Comparison of ENCODE assay signal across 8 mouse cellular contexts in the genomic region with DNA sequence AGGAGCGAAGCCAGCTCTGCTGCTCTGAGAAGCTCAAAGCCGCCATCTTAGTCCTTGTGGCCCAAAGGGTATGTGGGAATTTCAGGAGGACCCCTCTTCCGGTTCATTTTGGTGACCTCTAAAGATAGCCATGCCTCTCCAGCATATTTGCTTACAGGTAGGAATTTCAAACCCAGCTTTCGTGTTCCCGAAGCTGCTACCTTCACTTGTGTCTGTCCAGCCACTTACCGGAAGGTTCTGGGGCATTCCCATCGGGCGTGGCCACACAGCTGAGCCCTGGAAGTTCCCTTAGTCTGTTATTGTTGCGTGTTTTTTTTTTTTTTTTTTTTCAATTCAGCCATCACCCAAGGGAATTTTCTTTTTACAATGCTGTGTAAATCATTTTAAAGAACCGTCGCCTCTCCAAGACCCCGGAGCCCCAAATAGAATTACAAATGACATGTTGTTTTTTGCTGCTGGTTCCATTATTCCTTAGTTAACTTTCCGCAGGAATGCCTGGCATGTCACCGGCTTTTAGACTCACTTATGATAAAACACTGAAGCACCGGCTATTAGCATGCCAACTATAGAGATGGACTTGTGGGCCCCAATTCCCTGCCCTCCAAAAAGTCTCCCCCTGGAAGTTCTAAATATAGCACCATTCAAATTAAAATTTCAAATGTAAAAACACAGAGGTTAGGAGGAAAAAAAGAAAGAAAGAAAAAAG. TPM values are rescaled to one million over a fixed set of nuclear protein-coding genes. Genes with fewer than 3 reads are reported as not detected.
DNase-seq lines count a peak whose midpoint lies in the region; ATAC-seq and TF ChIP-seq lines count a peak whose summit lies in the region.

No protein-coding gene starts in this region.

- DNase-seq in heart, adult 11 months: peak; percentile 93
- DNase-seq in heart, postnatal 25 days (ENCODE audit: low spot score): no peak
- peak; percentile 40 for DNase-seq in kidney, adult 11 months
- no peak for DNase-seq in urinary bladder, postnatal 36 days (ENCODE audit: low spot score in 2 of 2)
- DNase-seq in spleen, postnatal 10 days (ENCODE audit: low spot score in 2 of 2): no peak
- DNase-seq in ovary, postnatal 10 days (ENCODE audit: low spot score): no peak

- H3K4me2 ChIP-seq in midbrain, embryonic 16.5 days (ENCODE audit: low read length): peak overlapping the region; percentile 14

- H3K27me3 ChIP-seq in midbrain, embryonic 16.5 days (ENCODE audit: control insufficient read depth, insufficient read depth, low read depth, low read length): peaks cover 2% of the 10 kb centered on the region; the same call in 1 of the 2 replicates

- no peak overlapping the region for H3K9ac ChIP-seq in midbrain, embryonic 16.5 days (ENCODE audit: low read depth, low read length)

- TF ChIP-seq CTCF in embryonic fibroblast, embryonic 13.5 days (IDR thresholded peaks at IDR 0.05; ENCODE audit: borderline replicate concordance, insufficient read depth, low read length): no peak

- no peaks in the 10 kb centered on the region for H3K36me3 ChIP-seq in midbrain, embryonic 16.5 days (ENCODE audit: control insufficient read depth, insufficient read depth, low read length)

- H3K4me3 ChIP-seq in embryonic fibroblast, embryonic 13.5 days (ENCODE audit: insufficient read depth, low read length): no peak overlapping the region
- H3K4me3 ChIP-seq in midbrain, embryonic 16.5 days (ENCODE audit: low read depth, low read length): no peak overlapping the region

- no peaks in the 10 kb centered on the region for H3K9me3 ChIP-seq in midbrain, embryonic 16.5 days (replicated peaks; ENCODE audit: control insufficient read depth, low read length, poor library complexity, severe bottlenecking)

- WGBS in midbrain, embryonic 16.5 days: 38% methylated on average over 15 of the region's 15 CpGs

- intact Hi-C loops in heart, postnatal 25 days (cut with DNase I): no loop called here

- no peak for TF ChIP-seq POLR2A in embryonic fibroblast, embryonic 13.5 days (IDR thresholded peaks at IDR 0.05; ENCODE audit: low read depth, low read length)

- ATAC-seq in midbrain, embryonic 16.5 days: 0 out of 2 replicates have a peak, but pooled peaks have one; percentile 34

- H3K27ac ChIP-seq in embryonic fibroblast, embryonic 13.5 days (ENCODE audit: insufficient read depth, low read length): peak overlapping the region; percentile 49
- peak overlapping the region; percentile 42; the same call in 1 of the 2 replicates for H3K27ac ChIP-seq in midbrain, embryonic 16.5 days (ENCODE audit: low read length)

- H3K4me1 ChIP-seq in embryonic fibroblast, embryonic 13.5 days (ENCODE audit: control insufficient read depth, insufficient read depth, low read length): no peaks in the 10 kb centered on the region; the same call in 1 of the 2 replicates
- H3K4me1 ChIP-seq in midbrain, embryonic 16.5 days (ENCODE audit: control insufficient read depth, insufficient read depth, low read length): peaks cover 10% of the 10 kb centered on the region

RNA-seq across cellular contexts. Expression of a gene that starts 5.1 kb away (rescaled TPM):
- total RNA-seq in heart, postnatal 25 days (2021): 1 to 10 TPM; 8.7 to 9.3 TPM
- 3.3 and 7.9 TPM in 2 replicates for polyA plus RNA-seq in embryonic fibroblast, embryonic 13.5 days (2011; ENCODE audit: insufficient read length, low read depth, missing spikeins)
- polyA plus RNA-seq in midbrain, embryonic 16.5 days (2015; fragmentation: Nextera tagmentation; extraction: Ambion mirVana): 2.4 and 2.9 TPM in 2 replicates

Comparison
In these comparisons a context has a peak if more than half of its experiments do, and no peak if none do; other contexts are left out.
1. DNase-seq: peak in heart, adult 11 months (single experiment) and kidney, adult 11 months (single experiment); none in heart, postnatal 25 days (single experiment), urinary bladder, postnatal 36 days (0 of 2), spleen, postnatal 10 days (0 of 2) and ovary, postnatal 10 days (single experiment).